Mouse (Mus musculus): ENCODE data around the gene Ing3.

The Ing3 gene

GRCm38 (mm10) chr6:21949226-21949731, at the start of gene Ing3:
TSS of gene Ing3 (plus strand) at chr6:21949571.
- DNase-seq (ENCODE audit: low read depth, low spot score) = peak; percentile 99

GRCm38 (mm10) chr6:21909720-21910119, 39.7 kb upstream of the Ing3 start:
- DNase-seq (ENCODE audit: low read depth, low spot score) = no peak

GRCm38 (mm10) chr6:21910804-21911203, 38.6 kb upstream of the Ing3 start:
- no peak for DNase-seq (ENCODE audit: low read depth, low spot score)

- no peak for DNase-seq (ENCODE audit: low read depth, low spot score)
These were observed 32.8 kb upstream of the Ing3 start for GRCm38 (mm10) chr6:21916591-21916990.

GRCm38 (mm10) chr6:21924150-21924549, 25.2 kb upstream of the Ing3 start:
- no peak for DNase-seq (ENCODE audit: low read depth, low spot score)

GRCm38 (mm10) chr6:21937981-21938635, 11.3 kb upstream of the Ing3 start:
- no peak for DNase-seq (ENCODE audit: low read depth, low spot score)

- peak; percentile 98 for DNase-seq (ENCODE audit: low read depth, low spot score)
These were observed 539 bp downstream of the Ing3 start for GRCm38 (mm10) chr6:21949771-21950448.

GRCm38 (mm10) chr6:21950676-21951075, 1.3 kb downstream of the Ing3 start:
- no peak for DNase-seq (ENCODE audit: low read depth, low spot score)

- DNase-seq (ENCODE audit: low read depth, low spot score) = no peak
These were observed 6.1 kb downstream of the Ing3 start for GRCm38 (mm10) chr6:21955468-21955867.

GRCm38 (mm10) chr6:21958922-21959321, 9.6 kb downstream of the Ing3 start:
- DNase-seq (ENCODE audit: low read depth, low spot score) = no peak

- no peak for DNase-seq (ENCODE audit: low read depth, low spot score)
These were observed 10.5 kb downstream of the Ing3 start for GRCm38 (mm10) chr6:21959909-21960308.

- DNase-seq (ENCODE audit: low read depth, low spot score) = no peak
These were observed 28.2 kb downstream of the Ing3 start for GRCm38 (mm10) chr6:21977532-21977931.

- no peak for DNase-seq (ENCODE audit: low read depth, low spot score)
These were observed 31.7 kb downstream of the Ing3 start for GRCm38 (mm10) chr6:21981114-21981513.

- peak; percentile 78 for DNase-seq (ENCODE audit: low read depth, low spot score)
These were observed 35.8 kb downstream of the Ing3 start for GRCm38 (mm10) chr6:21984990-21985731.

- DNase-seq (ENCODE audit: low read depth, low spot score) = peak; percentile 39
These were observed 36.6 kb downstream of the Ing3 start, which contains the start of gene Cped1 for GRCm38 (mm10) chr6:21985732-21986540. TSS of gene Cped1 (plus strand) at chr6:21985916.

- no peak for DNase-seq (ENCODE audit: low read depth, low spot score)
These were observed 37.4 kb downstream of the Ing3 start for GRCm38 (mm10) chr6:21986660-21987331.

- DNase-seq (ENCODE audit: low read depth, low spot score) = no peak
These were observed 38.2 kb downstream of the Ing3 start for GRCm38 (mm10) chr6:21987554-21987953.

- DNase-seq (ENCODE audit: low read depth, low spot score) = no peak
These were observed 38.9 kb downstream of the Ing3 start for GRCm38 (mm10) chr6:21988296-21988695.

- no peak for DNase-seq (ENCODE audit: low read depth, low spot score)
These were observed 39.7 kb downstream of the Ing3 start for GRCm38 (mm10) chr6:21989081-21989480.

GRCm38 (mm10) chr6:21990181-21991135, 41.1 kb downstream of the Ing3 start:
- DNase-seq (ENCODE audit: low read depth, low spot score) = no peak

Data from brain, adult 2 months (tissue).